Mouse (Mus musculus): Measurements from ENCODE around the gene Snrpc. TPM values are rescaled to one million over a fixed set of nuclear protein-coding genes. Genes with fewer than 3 reads are reported as not detected.

Gene Snrpc
- polyA plus RNA-seq, 1 experiment from 2014 or later = 207 TPM

GRCm38 (mm10) chr17:27856265-27856797 is 18.4 kb downstream of the Snrpc start, which contains the start of gene Uhrf1bp1:
Gene Uhrf1bp1, plus strand, starts transcription at chr17:27856441.
- Histone ChIP-seq H3K36me3 (ENCODE audit: control insufficient read depth, insufficient read depth, low read length) (peaks cover 6% of the 10 kb centered on the region), H3K9ac (ENCODE audit: low read depth, low read length) (peak within 1 kb of the TSS; percentile 93), H3K27me3 (replicated peaks; ENCODE audit: control insufficient read depth, insufficient read depth, low read length) (no peaks in the 10 kb centered on the region), H3K9me3 (ENCODE audit: control insufficient read depth, low read length) (no peaks in the 10 kb centered on the region), H3K4me2 (ENCODE audit: low read length) (peak within 1 kb of the TSS; percentile 88), H3K27ac (ENCODE audit: low read depth, low read length) (peak within 1 kb of the TSS; percentile 91), H3K4me1 (ENCODE audit: control insufficient read depth, insufficient read depth, low read depth, low read length) (peaks cover 23% of the 10 kb centered on the region), H3K4me3 (ENCODE audit: low read length) (peak within 1 kb of the TSS; percentile 95)
- WGBS = 1% methylated on average over 43 of the region's 54 CpGs
- ATAC-seq = peak; percentile 90

GRCm38 (mm10) chr17:27856798-27857648 is 19.1 kb downstream of the Snrpc start:
- ATAC-seq = peak; percentile 71; the same call in 1 of the 2 replicates
- Histone ChIP-seq H3K4me3 (ENCODE audit: low read length) (peak overlapping the region; percentile 95), H3K9me3 (ENCODE audit: control insufficient read depth, low read length) (no peaks in the 10 kb centered on the region), H3K27me3 (replicated peaks; ENCODE audit: control insufficient read depth, insufficient read depth, low read length) (no peaks in the 10 kb centered on the region), H3K4me2 (ENCODE audit: low read length) (peak overlapping the region; percentile 88), H3K9ac (ENCODE audit: low read depth, low read length) (peak overlapping the region; percentile 93), H3K4me1 (ENCODE audit: control insufficient read depth, insufficient read depth, low read depth, low read length) (peaks cover 23% of the 10 kb centered on the region), H3K27ac (ENCODE audit: low read depth, low read length) (peak overlapping the region; percentile 91), H3K36me3 (ENCODE audit: control insufficient read depth, insufficient read depth, low read length) (peaks cover 6% of the 10 kb centered on the region)
- WGBS = under 1% methylated on average over 52 of the region's 52 CpGs

GRCm38 (mm10) chr17:27857649-27858475 is 19.9 kb downstream of the Snrpc start:
- 40% methylated on average over 11 of the region's 11 CpGs for WGBS
- Histone ChIP-seq H3K36me3 (ENCODE audit: control insufficient read depth, insufficient read depth, low read length) (no peaks in the 10 kb centered on the region), H3K27ac (ENCODE audit: low read depth, low read length) (no peak overlapping the region; the same call in 1 of the 2 replicates), H3K4me1 (ENCODE audit: control insufficient read depth, insufficient read depth, low read depth, low read length) (peaks cover 23% of the 10 kb centered on the region), H3K27me3 (replicated peaks; ENCODE audit: control insufficient read depth, insufficient read depth, low read length) (no peaks in the 10 kb centered on the region), H3K9me3 (ENCODE audit: control insufficient read depth, low read length) (no peaks in the 10 kb centered on the region), H3K4me2 (ENCODE audit: low read length) (peak overlapping the region; percentile 88), H3K9ac (ENCODE audit: low read depth, low read length) (peak overlapping the region; percentile 93), H3K4me3 (ENCODE audit: low read length) (peak overlapping the region; percentile 95)
- ATAC-seq = no peak

- 35% methylated on average over 2 of the region's 2 CpGs for WGBS
- H3K4me1 ChIP-seq (ENCODE audit: control insufficient read depth, insufficient read depth, low read depth, low read length) = peaks cover 23% of the 10 kb centered on the region
- H3K4me3 ChIP-seq (ENCODE audit: low read length) = no peak overlapping the region
- no peak for ATAC-seq
- H3K36me3 ChIP-seq (ENCODE audit: control insufficient read depth, insufficient read depth, low read length) = no peaks in the 10 kb centered on the region
- no peaks in the 10 kb centered on the region for H3K9me3 ChIP-seq (ENCODE audit: control insufficient read depth, low read length)
- H3K27me3 ChIP-seq (replicated peaks; ENCODE audit: control insufficient read depth, insufficient read depth, low read length) = no peaks in the 10 kb centered on the region
- no peak overlapping the region for H3K9ac ChIP-seq (ENCODE audit: low read depth, low read length)
- no peak overlapping the region for H3K27ac ChIP-seq (ENCODE audit: low read depth, low read length)
- H3K4me2 ChIP-seq (ENCODE audit: low read length) = no peak overlapping the region
Measured at GRCm38 (mm10) chr17:27859131-27859530, 21.2 kb downstream of the Snrpc start.

- Histone ChIP-seq H3K4me2 (ENCODE audit: low read length) (no peak overlapping the region), H3K36me3 (ENCODE audit: control insufficient read depth, insufficient read depth, low read length) (no peaks in the 10 kb centered on the region), H3K4me3 (ENCODE audit: low read length) (no peak overlapping the region), H3K27ac (ENCODE audit: low read depth, low read length) (no peak overlapping the region), H3K4me1 (ENCODE audit: control insufficient read depth, insufficient read depth, low read depth, low read length) (no peaks in the 10 kb centered on the region), H3K9me3 (ENCODE audit: control insufficient read depth, low read length) (no peaks in the 10 kb centered on the region), H3K27me3 (replicated peaks; ENCODE audit: control insufficient read depth, insufficient read depth, low read length) (no peaks in the 10 kb centered on the region), H3K9ac (ENCODE audit: low read depth, low read length) (no peak overlapping the region)
- WGBS = 85% methylated on average over 2 of the region's 2 CpGs
- no peak for ATAC-seq
Measured at GRCm38 (mm10) chr17:27865461-27865860, 27.5 kb downstream of the Snrpc start.

- WGBS = 92% methylated on average over 4 of the region's 4 CpGs
- H3K4me2 ChIP-seq (ENCODE audit: low read length) = no peak overlapping the region
- H3K4me3 ChIP-seq (ENCODE audit: low read length) = no peak overlapping the region
- no peaks in the 10 kb centered on the region for H3K27me3 ChIP-seq (replicated peaks; ENCODE audit: control insufficient read depth, insufficient read depth, low read length)
- no peaks in the 10 kb centered on the region for H3K4me1 ChIP-seq (ENCODE audit: control insufficient read depth, insufficient read depth, low read depth, low read length)
- no peak overlapping the region for H3K27ac ChIP-seq (ENCODE audit: low read depth, low read length)
- ATAC-seq = no peak
- H3K9me3 ChIP-seq (ENCODE audit: control insufficient read depth, low read length) = no peaks in the 10 kb centered on the region
- no peaks in the 10 kb centered on the region for H3K36me3 ChIP-seq (ENCODE audit: control insufficient read depth, insufficient read depth, low read length)
- H3K9ac ChIP-seq (ENCODE audit: low read depth, low read length) = no peak overlapping the region
Measured at GRCm38 (mm10) chr17:27866737-27867136, 28.8 kb downstream of the Snrpc start.

- Histone ChIP-seq H3K27ac (ENCODE audit: low read depth, low read length) (no peak overlapping the region), H3K4me3 (ENCODE audit: low read length) (no peak overlapping the region), H3K9me3 (ENCODE audit: control insufficient read depth, low read length) (no peaks in the 10 kb centered on the region), H3K4me1 (ENCODE audit: control insufficient read depth, insufficient read depth, low read depth, low read length) (no peaks in the 10 kb centered on the region), H3K9ac (ENCODE audit: low read depth, low read length) (no peak overlapping the region), H3K27me3 (replicated peaks; ENCODE audit: control insufficient read depth, insufficient read depth, low read length) (no peaks in the 10 kb centered on the region), H3K4me2 (ENCODE audit: low read length) (no peak overlapping the region), H3K36me3 (ENCODE audit: control insufficient read depth, insufficient read depth, low read length) (no peaks in the 10 kb centered on the region; the same call in 1 of the 2 replicates)
- WGBS = 96% methylated on average over 3 of the region's 3 CpGs
- no peak for ATAC-seq
Measured at GRCm38 (mm10) chr17:27871851-27872250, 33.9 kb downstream of the Snrpc start.

- peaks cover 3% of the 10 kb centered on the region for H3K36me3 ChIP-seq (ENCODE audit: control insufficient read depth, insufficient read depth, low read length)
- no peaks in the 10 kb centered on the region for H3K4me1 ChIP-seq (ENCODE audit: control insufficient read depth, insufficient read depth, low read depth, low read length)
- no peak for ATAC-seq
- no peaks in the 10 kb centered on the region for H3K27me3 ChIP-seq (replicated peaks; ENCODE audit: control insufficient read depth, insufficient read depth, low read length)
- H3K4me2 ChIP-seq (ENCODE audit: low read length) = no peak overlapping the region
- H3K4me3 ChIP-seq (ENCODE audit: low read length) = no peak overlapping the region
- no peak overlapping the region for H3K9ac ChIP-seq (ENCODE audit: low read depth, low read length)
- 75% methylated on average over 3 of the region's 3 CpGs for WGBS
- no peaks in the 10 kb centered on the region for H3K9me3 ChIP-seq (ENCODE audit: control insufficient read depth, low read length)
- H3K27ac ChIP-seq (ENCODE audit: low read depth, low read length) = no peak overlapping the region
Measured at GRCm38 (mm10) chr17:27873583-27873982, 35.6 kb downstream of the Snrpc start.

GRCm38 (mm10) chr17:27874510-27874909 is 36.6 kb downstream of the Snrpc start:
- no peak overlapping the region for H3K27ac ChIP-seq (ENCODE audit: low read depth, low read length)
- H3K9me3 ChIP-seq (ENCODE audit: control insufficient read depth, low read length) = no peaks in the 10 kb centered on the region
- WGBS = 83% methylated on average over 5 of the region's 5 CpGs
- H3K4me3 ChIP-seq (ENCODE audit: low read length) = no peak overlapping the region
- no peak overlapping the region for H3K9ac ChIP-seq (ENCODE audit: low read depth, low read length)
- H3K4me1 ChIP-seq (ENCODE audit: control insufficient read depth, insufficient read depth, low read depth, low read length) = no peaks in the 10 kb centered on the region
- no peak overlapping the region for H3K4me2 ChIP-seq (ENCODE audit: low read length)
- H3K36me3 ChIP-seq (ENCODE audit: control insufficient read depth, insufficient read depth, low read length) = peaks cover 4% of the 10 kb centered on the region
- H3K27me3 ChIP-seq (replicated peaks; ENCODE audit: control insufficient read depth, insufficient read depth, low read length) = no peaks in the 10 kb centered on the region
- ATAC-seq = no peak
